Mouse (Mus musculus) kidney, adult 11 months (tissue): ENCODE results near the gene Tnfaip8l1.
A peak's percentile ranks its signal among the peaks of the same experiment; 100 is the strongest.

Source experiments
- DNase-seq: peaks from one replicate; pipeline ENCODE4 v3.0.0; 2022

The Tnfaip8l1 gene

DNA sequence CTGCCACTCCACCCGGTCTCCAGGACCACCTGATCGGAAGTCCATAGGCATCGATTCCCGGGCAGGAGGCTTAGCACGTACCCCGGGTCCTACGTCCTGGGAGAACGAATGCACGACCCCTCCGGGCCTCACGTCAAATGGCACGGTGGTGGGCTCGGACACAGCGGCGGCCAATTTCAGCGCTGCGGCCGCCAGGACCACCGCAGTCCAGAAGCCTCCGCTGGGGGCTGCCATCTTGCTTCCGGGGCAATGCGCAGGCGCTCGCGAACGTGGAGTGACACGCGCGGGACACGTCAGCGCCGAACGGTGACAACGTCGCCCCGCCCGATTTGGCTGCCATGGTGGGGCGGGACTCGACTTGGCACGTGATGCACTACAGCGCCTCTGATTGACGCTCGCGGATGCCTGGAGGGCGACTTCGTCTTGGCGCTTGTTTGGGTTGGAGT lies 21.4 kb downstream of the Tnfaip8l1 start, which contains the start of gene Mydgf:
Gene Mydgf, minus strand, starts transcription at position 263 of the 446 bp plus-strand sequence.
- DNase-seq, result peak; percentile 92

DNA sequence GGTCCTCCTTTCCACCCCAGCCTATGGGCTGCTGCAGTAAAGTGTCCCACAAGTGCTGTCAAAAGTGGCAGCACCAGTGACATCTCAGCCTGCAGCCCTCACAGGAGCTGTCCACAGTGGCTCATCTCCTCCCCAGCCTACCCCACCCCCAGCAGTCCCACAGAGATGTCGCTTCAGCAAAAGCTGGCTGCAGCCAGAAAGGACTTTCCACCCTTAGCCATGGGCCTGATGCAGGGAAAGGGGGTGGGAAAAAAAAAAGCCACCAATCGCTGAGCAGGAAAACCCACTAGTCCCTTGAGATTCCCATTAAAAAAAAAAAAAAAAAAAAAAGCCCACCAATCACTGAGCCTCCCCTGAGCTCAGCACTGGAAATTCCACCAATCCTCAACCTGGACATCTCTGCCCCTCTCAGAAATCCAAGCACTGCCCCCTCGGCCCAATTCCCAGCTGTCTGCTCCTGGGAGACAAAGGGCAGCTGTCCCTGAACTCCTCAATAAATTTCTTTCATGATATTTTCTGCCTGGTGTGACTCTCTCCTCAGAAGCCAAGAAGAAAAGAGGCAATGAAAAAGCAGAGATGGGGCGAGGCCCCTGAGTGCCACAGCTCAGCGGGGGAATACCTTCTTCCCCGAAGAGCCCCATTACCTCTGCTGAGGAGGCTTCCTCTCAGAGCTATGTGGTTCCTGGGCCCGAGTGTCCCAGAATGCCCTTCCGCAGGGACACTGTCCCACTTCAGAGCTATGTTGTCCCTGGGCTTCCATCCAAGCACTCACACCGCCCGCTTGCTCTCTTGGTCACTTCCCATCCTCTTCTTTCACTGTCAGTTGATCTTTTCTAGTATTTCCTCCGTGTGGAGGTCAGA lies 23.2 kb downstream of the Tnfaip8l1 start:
- peak; percentile 75 for DNase-seq

DNA sequence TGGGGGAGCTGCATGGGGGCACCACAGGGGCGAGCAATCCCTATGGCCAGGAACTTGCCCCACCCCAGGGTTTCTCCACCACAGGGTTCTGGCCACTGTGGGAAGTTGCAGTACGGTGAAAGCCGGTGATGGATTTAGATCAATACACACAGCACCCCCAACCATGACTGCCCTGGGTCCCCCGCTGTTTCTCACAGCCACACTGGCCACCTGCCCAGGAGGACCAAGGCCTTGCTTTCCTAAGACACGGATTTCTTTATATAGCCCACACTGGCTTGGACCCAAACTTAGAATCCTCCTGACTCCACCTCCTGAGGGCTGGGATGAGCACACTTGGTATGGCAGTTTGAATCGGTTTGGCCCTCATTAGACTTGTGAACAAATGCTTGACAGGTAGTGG lies 29.0 kb downstream of the Tnfaip8l1 start:
- DNase-seq, result no peak

DNA sequence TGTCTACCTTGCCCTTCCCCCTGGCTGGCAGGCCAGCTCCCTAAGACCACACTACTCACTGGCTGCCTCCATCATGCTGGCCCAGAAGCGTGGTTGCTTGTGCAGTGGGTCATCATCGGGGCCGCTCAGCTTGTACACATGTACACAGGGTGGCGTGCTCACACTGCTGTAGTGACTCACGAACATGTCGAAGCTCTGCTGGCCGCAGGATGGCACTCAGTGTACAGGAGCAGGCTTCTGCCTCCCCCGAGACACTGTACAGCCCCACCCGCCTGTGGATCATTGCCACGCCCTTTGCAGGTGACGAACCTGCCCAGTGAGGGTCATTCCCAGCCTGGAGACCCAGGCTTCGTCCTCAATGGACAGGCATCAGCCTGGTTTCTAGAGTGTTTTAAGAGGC lies 32.1 kb downstream of the Tnfaip8l1 start:
- DNase-seq, result no peak

DNA sequence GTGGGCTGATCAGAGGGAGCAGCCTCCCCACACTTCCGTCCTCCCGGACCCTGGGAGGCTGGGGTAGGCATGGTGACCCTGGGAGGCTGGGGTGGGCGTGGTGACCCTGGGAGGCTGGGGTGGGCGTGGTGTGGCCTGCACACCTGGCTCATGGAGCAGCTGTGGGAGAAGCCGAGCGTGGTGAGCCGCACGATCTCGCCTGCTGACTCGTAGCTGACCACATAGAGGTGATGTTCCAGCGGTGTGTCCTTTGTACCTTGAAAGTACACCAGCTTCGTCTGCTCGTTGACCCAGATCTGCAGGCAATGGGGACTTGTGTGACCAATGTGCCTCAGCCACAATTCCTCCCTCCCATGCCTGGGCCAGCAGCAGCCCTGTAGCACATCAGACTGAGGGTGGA lies 32.5 kb downstream of the Tnfaip8l1 start:
- DNase-seq, result peak; percentile 33

DNA sequence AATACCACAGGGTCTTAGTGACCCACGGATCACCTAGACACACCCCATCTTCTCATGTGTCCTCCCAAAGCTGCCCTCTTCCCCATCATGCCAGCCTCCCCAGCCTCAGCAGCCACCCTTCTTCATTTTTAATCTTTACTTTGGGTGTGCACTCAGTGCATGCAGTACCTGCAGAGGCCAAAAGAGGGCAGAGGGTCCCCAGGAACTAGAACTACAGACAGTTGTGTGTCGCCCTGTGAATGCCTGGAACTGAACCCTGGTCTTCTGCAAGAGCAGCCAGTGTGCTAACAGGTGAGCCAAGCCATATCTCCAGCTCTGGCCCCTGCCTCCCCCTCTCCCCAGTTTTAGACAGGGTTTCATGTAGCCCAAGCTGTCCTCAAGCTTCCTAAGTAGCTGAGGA lies 34.6 kb downstream of the Tnfaip8l1 start:
- no peak for DNase-seq

DNA sequence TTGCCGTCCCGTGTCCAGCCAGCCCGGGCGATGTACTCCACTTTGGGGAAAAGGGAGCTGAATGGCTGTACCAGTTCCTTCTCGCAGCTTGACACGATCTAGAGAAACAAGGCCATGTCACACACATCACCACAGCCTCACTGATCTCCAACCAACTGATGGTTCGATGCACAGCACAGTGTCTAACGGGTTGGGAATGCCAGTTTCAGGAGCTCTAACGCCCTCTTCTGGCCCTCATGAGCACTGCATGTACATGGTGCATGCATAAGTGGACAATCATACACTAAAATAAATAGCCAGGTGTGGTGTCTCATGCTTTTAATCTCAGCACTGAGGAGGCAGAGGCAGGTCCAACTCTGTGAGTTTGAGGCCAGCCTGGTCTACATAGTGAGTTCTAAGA lies 38.3 kb downstream of the Tnfaip8l1 start:
- DNase-seq, result no peak

DNA sequence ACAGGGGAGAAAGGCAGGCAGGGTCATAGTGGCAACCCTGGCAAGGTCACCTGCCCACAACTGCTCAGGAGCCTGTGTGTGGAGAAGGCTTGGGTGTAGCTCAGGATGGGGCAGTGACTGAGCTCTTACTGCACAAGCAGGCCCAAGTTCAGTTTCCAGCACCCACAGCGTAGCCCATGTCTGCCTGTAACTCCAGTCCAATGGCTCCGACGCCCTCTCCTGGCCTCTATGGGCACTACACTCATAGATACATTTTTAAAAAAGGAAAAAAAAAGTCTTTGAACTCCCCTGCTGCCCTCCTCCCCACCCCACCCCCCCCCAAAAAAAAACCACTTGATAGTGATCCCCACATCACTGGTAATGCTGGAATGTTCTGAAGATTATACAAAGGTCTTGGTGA lies 39.4 kb downstream of the Tnfaip8l1 start:
- no peak for DNase-seq

DNA sequence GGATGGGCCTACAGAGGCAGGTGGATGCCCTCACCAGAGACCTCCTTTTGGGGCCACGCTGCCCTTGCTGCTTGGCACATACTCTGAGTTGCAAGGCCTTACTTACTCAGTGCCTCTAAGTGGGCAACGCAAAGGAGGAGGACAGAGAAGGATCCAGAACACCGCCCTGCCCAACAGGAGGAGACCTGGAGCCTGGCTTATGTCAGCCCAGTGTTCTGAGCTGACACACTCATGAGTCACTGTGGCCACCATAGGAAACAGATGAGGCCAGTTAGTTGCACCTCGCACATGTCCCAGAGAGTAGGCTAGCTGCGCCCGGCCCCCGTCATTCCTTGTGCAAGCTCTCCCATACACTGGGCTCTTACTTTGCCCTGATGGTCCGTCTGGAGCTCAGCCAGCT lies 40.2 kb downstream of the Tnfaip8l1 start:
- DNase-seq, result no peak

DNA sequence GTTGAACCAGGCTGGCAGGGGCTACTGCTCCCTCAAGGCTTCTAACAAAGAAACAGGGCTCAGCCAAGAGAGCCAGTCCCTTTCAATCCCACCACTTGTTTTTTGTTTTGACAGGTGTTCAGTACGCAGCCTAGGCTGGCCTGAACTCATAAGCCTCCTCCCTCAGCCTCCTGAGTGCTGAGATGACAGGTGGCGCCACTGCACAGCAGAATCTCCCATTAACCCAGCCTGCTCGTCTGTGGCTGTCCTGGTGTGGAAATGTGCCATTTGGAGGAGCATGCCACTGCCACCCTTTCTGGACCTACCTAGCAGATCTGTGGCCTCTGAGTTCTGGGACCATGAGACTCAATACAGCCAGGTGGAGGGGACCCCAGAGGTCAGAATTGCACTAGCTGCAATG lies 41.5 kb downstream of the Tnfaip8l1 start:
- DNase-seq, result no peak

DNA sequence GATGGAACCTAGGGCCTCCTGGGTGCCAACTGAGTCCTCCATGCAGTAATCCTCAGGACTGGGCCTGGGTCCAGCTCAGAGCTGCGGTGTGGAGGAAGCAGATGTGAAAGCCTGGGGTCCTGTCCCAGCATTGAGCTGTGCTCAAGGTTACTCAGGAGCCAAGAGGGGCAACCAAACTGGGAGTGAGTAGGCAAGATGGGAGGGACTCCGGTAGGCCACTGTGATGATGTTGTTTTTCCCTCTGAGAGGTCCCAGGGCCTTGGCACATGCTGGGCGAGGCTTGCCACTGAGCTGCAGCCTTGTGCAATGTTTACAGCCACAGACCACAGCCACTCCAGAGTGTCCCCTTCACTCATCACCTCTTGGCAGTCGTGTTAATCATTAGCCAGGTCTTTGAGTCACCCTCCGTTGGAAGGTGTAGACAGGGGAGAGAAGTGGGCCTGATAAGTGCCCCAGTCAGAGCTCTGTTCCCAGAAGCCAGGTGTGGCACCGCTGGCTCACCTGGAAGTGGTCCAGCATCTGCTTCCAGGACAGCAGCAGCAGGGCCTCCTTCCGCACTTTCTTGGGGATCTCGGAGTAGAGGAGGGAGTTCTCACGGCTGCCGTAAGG lies 44.1 kb downstream of the Tnfaip8l1 start:
- no peak for DNase-seq

DNA sequence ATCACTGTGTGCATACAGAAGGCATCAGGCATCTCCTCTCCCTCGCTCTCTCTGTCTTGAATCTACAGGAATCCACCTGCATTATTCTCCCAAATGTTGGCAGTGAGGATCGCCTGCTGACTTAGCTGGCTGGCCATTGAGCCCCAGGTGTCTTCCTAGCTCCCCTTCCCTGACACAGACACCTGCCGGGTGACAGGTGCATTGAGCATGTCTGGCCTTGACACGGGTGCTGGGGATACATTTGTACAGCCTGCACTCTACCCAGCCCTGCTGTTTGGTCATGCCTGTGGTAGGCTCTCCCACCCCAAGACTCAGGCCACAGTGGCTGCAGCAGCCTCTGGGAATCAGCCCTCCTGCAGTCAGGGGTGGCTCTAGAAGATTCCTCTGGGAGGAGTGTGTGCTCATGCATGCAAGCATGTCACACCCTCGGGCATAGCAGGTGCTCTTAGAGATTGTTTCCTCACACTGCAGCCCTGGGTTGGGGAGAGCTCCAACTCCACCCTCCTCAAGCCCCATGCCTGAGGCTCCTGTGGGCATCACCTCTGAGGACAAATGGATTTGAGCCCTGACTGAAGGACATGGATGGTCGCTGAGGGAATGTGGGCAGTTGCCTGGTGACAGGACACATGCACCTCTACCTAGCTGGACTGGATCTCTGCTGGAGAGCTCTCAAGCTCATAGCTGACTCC lies 44.9 kb downstream of the Tnfaip8l1 start:
- DNase-seq, result no peak

DNA sequence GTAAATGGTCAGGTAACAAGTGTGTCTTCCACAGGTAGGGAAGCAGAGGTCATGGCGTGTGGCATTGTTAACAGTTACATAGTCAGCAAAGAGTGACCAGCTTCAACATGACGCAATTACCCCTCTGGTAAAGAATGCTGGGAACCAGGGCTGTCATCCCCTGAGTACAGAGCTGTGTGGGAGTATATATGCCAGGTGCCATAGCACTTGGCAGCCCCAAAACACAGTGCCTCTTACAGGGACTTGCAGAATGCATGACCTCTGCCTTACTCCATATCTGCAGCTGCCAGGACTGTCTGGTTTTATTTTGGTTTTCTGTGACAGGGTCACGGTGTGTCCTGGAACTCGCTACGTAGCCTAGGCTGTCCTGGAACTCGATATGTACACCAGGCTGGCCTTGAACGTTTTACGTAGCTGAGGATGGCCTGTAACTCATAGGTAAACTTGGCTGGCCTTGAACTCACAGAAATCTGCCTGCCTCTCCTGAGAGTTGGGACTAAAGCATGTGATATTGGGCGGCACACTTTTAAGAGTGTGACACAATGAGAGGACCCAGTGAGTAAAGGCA lies 45.8 kb downstream of the Tnfaip8l1 start:
- DNase-seq, result no peak

DNA sequence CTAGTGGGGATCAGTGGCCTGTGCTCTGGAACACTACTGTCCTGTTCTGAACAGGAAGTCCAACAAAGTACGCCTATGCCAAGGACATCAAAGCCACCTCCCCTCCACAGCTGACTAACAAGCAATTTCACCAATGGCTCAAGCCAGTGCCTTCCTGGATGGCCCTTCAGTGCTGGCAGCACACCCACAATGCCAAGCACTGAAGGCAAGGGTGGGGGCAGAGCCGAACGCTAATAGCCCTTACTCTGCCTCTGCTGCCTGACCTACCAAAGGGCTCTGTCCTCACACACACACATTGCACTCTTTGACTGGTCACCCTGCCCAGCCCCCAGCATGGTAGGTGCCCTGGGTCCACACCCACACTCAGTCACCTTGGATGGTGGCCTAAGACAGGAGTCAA lies 46.5 kb downstream of the Tnfaip8l1 start:
- no peak for DNase-seq

DNA sequence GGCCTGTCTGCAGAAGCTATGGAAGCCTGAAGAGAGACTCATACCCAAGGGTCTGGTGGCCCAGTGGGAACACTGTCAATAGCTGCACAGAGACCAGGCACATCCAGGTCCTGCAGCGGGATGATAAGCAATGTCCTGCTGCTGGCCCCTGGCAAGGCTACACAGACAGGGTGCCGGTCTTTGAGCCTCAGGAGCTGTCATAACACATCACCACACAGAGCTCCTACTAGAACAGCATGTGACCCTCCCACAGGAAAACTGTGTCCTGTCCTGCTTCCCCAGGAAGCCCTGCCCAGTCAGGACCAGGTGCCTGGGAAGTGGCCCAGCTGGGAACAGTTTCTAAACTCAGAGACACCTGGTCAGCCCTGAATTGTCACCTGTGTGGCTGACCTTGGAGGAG lies 48.8 kb downstream of the Tnfaip8l1 start:
- DNase-seq, result no peak

DNA sequence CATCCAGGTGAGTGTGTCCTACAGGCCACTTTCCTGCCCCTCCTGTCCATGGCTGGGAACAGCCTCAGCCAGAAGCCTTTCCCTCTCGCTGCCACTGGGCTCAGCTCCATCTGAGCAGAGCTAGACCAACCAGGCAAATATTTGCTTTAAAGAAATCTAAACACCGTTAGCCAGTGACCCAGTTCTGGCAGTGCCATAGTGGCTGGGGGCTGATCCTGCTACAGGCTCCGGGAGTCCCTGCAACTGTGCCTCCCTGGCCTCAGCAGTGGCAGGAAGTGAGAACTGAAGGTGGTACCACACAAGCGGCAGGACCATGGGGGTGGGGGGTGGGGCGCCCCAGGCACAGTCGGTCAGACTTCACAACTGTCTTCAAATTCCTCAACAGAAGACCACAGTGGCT lies 50.4 kb downstream of the Tnfaip8l1 start:
- no peak for DNase-seq

DNA sequence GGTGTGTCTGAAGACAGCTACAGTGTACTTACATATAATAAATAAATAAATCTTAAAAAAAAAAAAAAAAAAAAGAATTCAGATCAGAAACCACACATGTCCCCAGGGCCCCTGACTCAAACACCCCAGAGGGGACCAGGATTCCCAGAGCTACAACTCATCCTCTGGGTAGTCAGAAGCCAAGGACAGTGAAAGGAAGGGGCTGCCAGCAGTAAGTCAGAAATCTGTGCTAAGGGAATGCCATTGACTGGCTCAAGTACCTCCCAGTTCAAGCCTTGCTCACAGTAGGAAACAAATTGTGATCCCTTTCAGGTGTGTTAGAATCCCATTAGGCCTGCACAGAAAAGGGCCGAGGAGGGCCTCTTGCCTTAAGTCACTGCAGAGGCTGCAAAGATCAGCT lies 52.0 kb downstream of the Tnfaip8l1 start:
- no peak for DNase-seq

DNA sequence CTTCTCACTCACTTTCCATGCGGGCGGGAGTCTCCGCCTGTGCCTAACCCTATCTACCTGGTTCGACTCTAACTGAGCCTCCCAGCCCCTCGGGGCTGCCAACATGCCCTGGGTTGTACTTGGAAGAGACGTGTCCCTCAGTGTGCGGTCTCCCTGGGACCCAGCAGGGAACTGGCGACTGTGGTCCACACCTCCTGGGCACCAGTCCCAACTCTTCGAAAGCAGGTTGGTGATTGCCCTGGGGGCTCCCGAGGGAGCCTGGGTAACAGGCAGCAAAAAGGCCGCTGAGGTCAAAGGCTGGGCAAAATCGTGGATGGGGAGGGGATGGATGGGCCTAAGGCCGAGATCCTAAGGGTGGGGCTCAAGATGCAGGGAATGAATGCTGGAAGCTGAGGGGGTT lies 55.4 kb downstream of the Tnfaip8l1 start:
- DNase-seq, result no peak

DNA sequence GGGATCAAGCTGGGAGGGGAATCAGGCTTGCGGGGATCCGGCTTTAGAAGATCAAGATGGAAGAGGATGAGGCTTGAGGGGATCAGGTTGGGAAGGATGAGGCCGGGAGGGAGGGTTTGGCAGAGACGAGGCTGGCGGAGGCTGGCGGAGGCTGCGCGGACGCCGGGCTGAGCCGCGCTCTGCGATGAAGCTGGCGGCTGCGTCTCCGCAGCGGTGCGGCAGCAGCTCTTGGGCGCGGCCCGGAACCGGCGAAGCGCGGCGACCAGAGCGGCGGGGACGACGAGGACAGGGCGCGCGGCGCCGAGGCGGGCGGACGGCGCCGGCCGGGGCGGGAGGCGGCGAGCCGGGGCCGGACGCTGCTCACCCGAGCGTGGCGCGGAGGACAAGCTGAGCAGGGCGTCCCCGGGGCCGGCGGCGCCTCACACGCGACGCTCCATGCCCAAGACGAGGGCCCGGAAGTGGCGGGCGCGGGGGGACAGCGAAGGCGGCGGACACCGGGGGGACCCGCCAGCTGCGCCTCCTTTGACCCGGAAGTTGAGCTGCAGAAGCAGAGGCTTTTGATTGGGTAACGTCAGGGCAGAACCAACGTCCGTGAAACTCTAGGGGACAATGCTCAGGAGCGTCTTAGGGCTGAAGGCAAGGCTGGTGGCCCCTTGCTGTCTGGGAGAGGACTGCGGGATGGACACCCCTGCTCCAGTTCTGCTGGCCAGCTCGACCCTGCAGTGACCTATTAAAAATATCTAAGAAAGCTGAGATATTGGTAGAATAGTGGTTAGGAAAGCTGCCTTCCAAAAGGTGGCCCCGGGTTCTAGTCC lies 56.3 kb downstream of the Tnfaip8l1 start, which contains the start of gene Dpp9:
Gene Dpp9, minus strand, starts transcription at position 529 of the 815 bp plus-strand sequence.
- peak; percentile 94 for DNase-seq

DNA sequence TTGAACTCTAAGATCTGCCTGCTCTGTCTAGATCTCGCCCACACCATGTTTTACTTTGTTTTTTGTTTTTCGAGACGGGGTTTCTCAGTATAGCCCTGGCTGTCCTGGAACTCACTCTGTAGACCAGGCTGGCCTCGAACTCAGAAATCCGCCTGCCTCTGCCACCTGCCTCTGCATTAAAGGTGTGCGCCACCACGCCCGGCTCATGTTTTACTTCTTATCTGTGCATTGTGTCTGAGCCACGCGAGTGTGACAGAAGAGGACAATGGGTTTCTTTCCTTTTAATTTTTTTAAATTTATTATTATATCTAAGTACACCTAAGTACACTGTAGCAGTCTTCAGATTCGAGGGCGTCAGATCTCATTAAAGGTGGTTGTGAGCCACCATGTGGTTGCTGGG lies 57.0 kb downstream of the Tnfaip8l1 start:
- DNase-seq, result no peak

DNA sequence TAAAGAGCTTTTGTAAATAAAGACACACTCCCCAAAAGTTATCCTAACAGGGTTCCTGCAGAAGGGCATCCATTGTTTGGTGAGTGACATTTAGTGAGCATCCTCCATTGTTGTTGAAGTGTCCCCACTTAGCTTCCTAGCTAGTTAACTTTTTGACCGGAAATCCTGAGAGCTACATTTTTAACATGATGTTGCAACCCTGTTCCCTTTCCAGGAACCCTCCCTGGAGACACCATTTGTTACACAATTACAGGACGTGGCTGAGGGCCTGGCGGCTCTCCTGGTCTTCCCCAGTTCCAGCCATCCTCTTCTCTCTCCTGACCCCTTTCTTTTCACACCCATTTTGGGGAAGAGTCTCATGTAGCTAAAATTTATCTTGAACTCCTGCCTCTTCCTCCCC lies 57.5 kb downstream of the Tnfaip8l1 start:
- peak; percentile 62 for DNase-seq
